Mouse (Mus musculus) embryonic facial prominence, embryonic 13.5 days (tissue): ENCODE results near the gene Bloc1s5. TPM values are rescaled to one million over a fixed set of nuclear protein-coding genes. Genes with fewer than 3 reads are reported as not detected.

Source experiments
- ATAC-seq: fragments of 200-750 bp; cut with Nextera tagmentation; 2 replicates; pipeline ENCODE4 v1.8.0; 2017; ENCODE audit warnings: low read depth; ENCODE audit not compliant: insufficient number of reproducible peaks, insufficient read depth, low FRiP score, low TSS enrichment
- H3K27ac ChIP-seq: fragments of 300-500 bp; sonication (generic); 2 replicates; pipeline ENCODE4 v1.5.1; 2015; ENCODE audit warnings: moderate library complexity, mild to moderate bottlenecking, inconsistent platforms
- H3K27me3 ChIP-seq: fragments of 300-500 bp; sonication (generic); 2 replicates; pipeline ENCODE4 v1.6.1; 2015; ENCODE audit warnings: mild to moderate bottlenecking, inconsistent platforms
- H3K36me3 ChIP-seq: fragments of 300-500 bp; sonication (generic); 2 replicates; pipeline ENCODE4 v1.6.1; 2015; ENCODE audit warnings: mild to moderate bottlenecking, inconsistent platforms
- H3K4me1 ChIP-seq: fragments of 300-500 bp; sonication (generic); 2 replicates; pipeline ENCODE4 v1.6.1; 2015; ENCODE audit warnings: inconsistent platforms
- H3K4me2 ChIP-seq: fragments of 300-500 bp; sonication (generic); 2 replicates; pipeline ENCODE4 v1.6.1; 2015; ENCODE audit warnings: moderate library complexity, mild to moderate bottlenecking, inconsistent platforms
- H3K4me3 ChIP-seq: fragments of 300-500 bp; sonication (generic); 2 replicates; pipeline ENCODE4 v1.5.1; 2015; ENCODE audit warnings: mild to moderate bottlenecking, inconsistent platforms
- H3K9ac ChIP-seq: fragments of 300-500 bp; sonication (generic); 2 replicates; pipeline ENCODE4 v1.6.1; 2015; ENCODE audit warnings: mild to moderate bottlenecking, inconsistent platforms
- H3K9me3 ChIP-seq: fragments of 300-500 bp; sonication (generic); 2 replicates; pipeline ENCODE4 v1.6.1; 2016; ENCODE audit warnings: inconsistent platforms
- WGBS: fragments of 180-500 bp; shearing (Covaris S2); methylation state at CpG from one replicate; pipeline ENCODE4 v1.1.7; 2015; ENCODE audit warnings: mixed read lengths; 5-methylcytosine and 5-hydroxymethylcytosine counted together
- polyA plus RNA-seq: library from polyadenylated mRNA; unstranded; fragments of >200 nt; fragmentation: Nextera tagmentation; extraction: Ambion mirVana; gene quantifications from 2 replicates; pipeline ENCODE4 v1.2.1, GENCODE M21; 2015

Bloc1s5 gene
- polyA plus RNA-seq, 1 experiment from 2014 or later: 22.5 TPM

GRCm38 (mm10) chr13:38596461-38596860, 38.4 kb downstream of the Bloc1s5 start:
- Histone ChIP-seq H3K27ac (no peak overlapping the region), H3K9me3 (no peaks in the 10 kb centered on the region), H3K27me3 (no peaks in the 10 kb centered on the region), H3K36me3 (no peaks in the 10 kb centered on the region), H3K4me3 (no peak overlapping the region), H3K4me2 (no peak overlapping the region), H3K4me1 (no peaks in the 10 kb centered on the region), H3K9ac (no peak overlapping the region)
- ATAC-seq: no peak
- 65% methylated on average over 4 of the region's 4 CpGs for WGBS

- WGBS: 41% methylated on average over 6 of the region's 6 CpGs
- H3K9ac ChIP-seq: no peak overlapping the region
- H3K9me3 ChIP-seq: no peaks in the 10 kb centered on the region
- H3K4me3 ChIP-seq: no peak overlapping the region
- no peak for ATAC-seq
- H3K27me3 ChIP-seq: no peaks in the 10 kb centered on the region
- H3K4me2 ChIP-seq: no peak overlapping the region
- no peak overlapping the region for H3K27ac ChIP-seq
- no peaks in the 10 kb centered on the region for H3K4me1 ChIP-seq
- no peaks in the 10 kb centered on the region for H3K36me3 ChIP-seq
Observed at GRCm38 (mm10) chr13:38593114-38593513, 41.8 kb downstream of the Bloc1s5 start.

- no peak overlapping the region for H3K9ac ChIP-seq
- H3K27ac ChIP-seq: no peak overlapping the region
- no peak overlapping the region for H3K4me3 ChIP-seq
- no peak overlapping the region for H3K4me2 ChIP-seq
- no peaks in the 10 kb centered on the region for H3K27me3 ChIP-seq
- ATAC-seq: no peak
- WGBS: 90% methylated on average over 5 of the region's 5 CpGs
- 0 out of 2 replicates have a peak, but pooled peaks cover 2% of the 10 kb centered on the region for H3K4me1 ChIP-seq
- no peaks in the 10 kb centered on the region for H3K36me3 ChIP-seq
- H3K9me3 ChIP-seq: no peaks in the 10 kb centered on the region
Observed at GRCm38 (mm10) chr13:38587350-38587749, 47.6 kb downstream of the Bloc1s5 start.

GRCm38 (mm10) chr13:38586451-38586850, 48.5 kb downstream of the Bloc1s5 start:
- 91% methylated on average over 4 of the region's 4 CpGs for WGBS
- Histone ChIP-seq H3K9me3 (no peaks in the 10 kb centered on the region), H3K36me3 (no peaks in the 10 kb centered on the region), H3K27ac (no peak overlapping the region), H3K9ac (no peak overlapping the region), H3K4me1 (0 out of 2 replicates have a peak, but pooled peaks cover 3% of the 10 kb centered on the region), H3K4me2 (no peak overlapping the region), H3K27me3 (no peaks in the 10 kb centered on the region), H3K4me3 (no peak overlapping the region)
- no peak for ATAC-seq

- Histone ChIP-seq H3K4me1 (0 out of 2 replicates have a peak, but pooled peaks cover 6% of the 10 kb centered on the region), H3K9me3 (no peaks in the 10 kb centered on the region), H3K9ac (no peak overlapping the region), H3K27me3 (no peaks in the 10 kb centered on the region), H3K4me3 (no peak overlapping the region), H3K4me2 (no peak overlapping the region), H3K36me3 (no peaks in the 10 kb centered on the region), H3K27ac (no peak overlapping the region)
- WGBS: 58% methylated on average over 3 of the region's 3 CpGs
- ATAC-seq: no peak
Observed at GRCm38 (mm10) chr13:38582768-38583167, 52.1 kb downstream of the Bloc1s5 start.

- 57% methylated on average over 11 of the region's 11 CpGs for WGBS
- Histone ChIP-seq H3K36me3 (no peaks in the 10 kb centered on the region), H3K27ac (no peak overlapping the region), H3K27me3 (no peaks in the 10 kb centered on the region), H3K9me3 (no peaks in the 10 kb centered on the region), H3K4me1 (0 out of 2 replicates have a peak, but pooled peaks cover 6% of the 10 kb centered on the region), H3K9ac (no peak overlapping the region), H3K4me3 (no peak overlapping the region), H3K4me2 (no peak overlapping the region)
- no peak for ATAC-seq
Observed at GRCm38 (mm10) chr13:38580601-38581457, 54.1 kb downstream of the Bloc1s5 start.

GRCm38 (mm10) chr13:38579971-38580600, 54.8 kb downstream of the Bloc1s5 start:
- Histone ChIP-seq H3K27me3 (no peaks in the 10 kb centered on the region), H3K4me1 (0 out of 2 replicates have a peak, but pooled peaks cover 6% of the 10 kb centered on the region), H3K9me3 (no peaks in the 10 kb centered on the region), H3K4me2 (no peak overlapping the region), H3K36me3 (no peaks in the 10 kb centered on the region), H3K4me3 (no peak overlapping the region), H3K27ac (no peak overlapping the region), H3K9ac (no peak overlapping the region)
- no peak for ATAC-seq
- WGBS: 81% methylated on average over 25 of the region's 25 CpGs

GRCm38 (mm10) chr13:38574668-38575067, 60.2 kb downstream of the Bloc1s5 start:
- 72% methylated on average over 3 of the region's 3 CpGs for WGBS

GRCm38 (mm10) chr13:38573281-38573680, 61.6 kb downstream of the Bloc1s5 start:
- H3K9me3 ChIP-seq: no peaks in the 10 kb centered on the region
- no peak for ATAC-seq
- H3K27ac ChIP-seq: no peak overlapping the region
- WGBS: 96% methylated on average over 1 of the region's 1 CpGs
- H3K27me3 ChIP-seq: no peaks in the 10 kb centered on the region
- no peaks in the 10 kb centered on the region for H3K4me1 ChIP-seq
- H3K4me2 ChIP-seq: no peak overlapping the region
- no peak overlapping the region for H3K4me3 ChIP-seq
- H3K36me3 ChIP-seq: no peaks in the 10 kb centered on the region
- H3K9ac ChIP-seq: no peak overlapping the region

More at GRCm38 (mm10) chr13:38574668-38575067, 60.2 kb downstream of the Bloc1s5 start:
- Histone ChIP-seq H3K4me3 (no peak overlapping the region), H3K9ac (no peak overlapping the region), H3K4me1 (no peaks in the 10 kb centered on the region), H3K4me2 (no peak overlapping the region), H3K9me3 (no peaks in the 10 kb centered on the region), H3K27ac (no peak overlapping the region), H3K36me3 (no peaks in the 10 kb centered on the region), H3K27me3 (no peaks in the 10 kb centered on the region)
- no peak for ATAC-seq

- H3K9me3 ChIP-seq: peaks cover 6% of the 10 kb centered on the region; the same call in 1 of the 2 replicates
- no peak for ATAC-seq
- no peaks in the 10 kb centered on the region for H3K4me1 ChIP-seq
- WGBS: 74% methylated on average over 4 of the region's 4 CpGs
- no peak overlapping the region for H3K27ac ChIP-seq
- H3K36me3 ChIP-seq: no peaks in the 10 kb centered on the region
- H3K4me3 ChIP-seq: no peak overlapping the region
- H3K27me3 ChIP-seq: no peaks in the 10 kb centered on the region
- no peak overlapping the region for H3K9ac ChIP-seq
- H3K4me2 ChIP-seq: no peak overlapping the region
Observed at GRCm38 (mm10) chr13:38565245-38565644, 69.7 kb downstream of the Bloc1s5 start.

- no peak overlapping the region for H3K27ac ChIP-seq
- no peak overlapping the region for H3K9ac ChIP-seq
- H3K4me1 ChIP-seq: no peaks in the 10 kb centered on the region
- no peak overlapping the region for H3K4me3 ChIP-seq
- H3K9me3 ChIP-seq: no peaks in the 10 kb centered on the region
- no peak overlapping the region for H3K4me2 ChIP-seq
- H3K36me3 ChIP-seq: no peaks in the 10 kb centered on the region
- no peaks in the 10 kb centered on the region for H3K27me3 ChIP-seq
- ATAC-seq: no peak
- WGBS: 71% methylated on average over 11 of the region's 11 CpGs
Observed at GRCm38 (mm10) chr13:38554611-38555010, 80.3 kb downstream of the Bloc1s5 start.

- WGBS: 60% methylated on average over 3 of the region's 3 CpGs
- Histone ChIP-seq H3K9ac (no peak overlapping the region), H3K4me1 (no peaks in the 10 kb centered on the region), H3K36me3 (no peaks in the 10 kb centered on the region), H3K27me3 (no peaks in the 10 kb centered on the region), H3K27ac (no peak overlapping the region), H3K4me3 (no peak overlapping the region), H3K9me3 (no peaks in the 10 kb centered on the region), H3K4me2 (no peak overlapping the region)
- no peak for ATAC-seq
Observed at GRCm38 (mm10) chr13:38554210-38554609, 80.7 kb downstream of the Bloc1s5 start.
